Mouse (Mus musculus) heart, postnatal 0 days (tissue): ENCODE data around the gene Insig2.

Experiments used
- CTCF ChIP-seq: IDR thresholded peaks from 2 replicates; pipeline ENCODE4 v1.5.1; 2016; ENCODE audit warnings: antibody characterized with exemption, control low read depth, low read depth
- EP300 ChIP-seq: IDR thresholded peaks from 2 replicates; pipeline ENCODE4 v1.6.1; 2016; ENCODE audit warnings: antibody characterized with exemption, low read depth

DNA sequence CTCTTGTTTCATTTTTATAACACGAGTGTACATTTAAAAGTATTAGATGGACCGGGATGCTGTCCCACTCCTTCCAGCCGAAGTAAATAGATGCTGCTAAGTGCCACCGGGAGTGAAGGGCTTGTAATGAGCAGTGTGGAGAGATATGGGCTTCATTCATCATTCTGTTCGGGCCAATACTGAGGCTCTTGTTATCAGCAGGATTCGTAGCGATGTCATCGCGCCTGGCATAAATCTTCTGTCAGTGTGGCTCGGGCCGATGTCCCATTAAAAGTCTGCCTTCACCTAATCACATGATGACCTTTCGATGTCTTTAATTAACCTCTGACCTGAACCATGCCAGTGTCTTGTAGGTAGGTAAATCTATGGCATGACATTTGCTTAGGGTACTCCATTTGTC is 39.1 kb upstream of the Insig2 start:
- TF ChIP-seq CTCF, result no peak
- no peak for TF ChIP-seq EP300
